Mouse (Mus musculus) MEL-GATA-1-ER (cell line): Measurements from ENCODE around the gene Sppl3.

Experiments
- DNase-seq: peaks from one replicate; pipeline ENCODE4 v3.0.0-alpha.2; 2012; ENCODE audit warnings: low read depth; ENCODE audit errors: extremely low read depth

Sppl3 gene

GRCm38 (mm10) chr5:115125211-115125871, 114.4 kb downstream of the Sppl3 start:
- DNase-seq: peak; percentile 36

- no peak for DNase-seq
Observed at GRCm38 (mm10) chr5:115126578-115127312, 115.8 kb downstream of the Sppl3 start.

DNA sequence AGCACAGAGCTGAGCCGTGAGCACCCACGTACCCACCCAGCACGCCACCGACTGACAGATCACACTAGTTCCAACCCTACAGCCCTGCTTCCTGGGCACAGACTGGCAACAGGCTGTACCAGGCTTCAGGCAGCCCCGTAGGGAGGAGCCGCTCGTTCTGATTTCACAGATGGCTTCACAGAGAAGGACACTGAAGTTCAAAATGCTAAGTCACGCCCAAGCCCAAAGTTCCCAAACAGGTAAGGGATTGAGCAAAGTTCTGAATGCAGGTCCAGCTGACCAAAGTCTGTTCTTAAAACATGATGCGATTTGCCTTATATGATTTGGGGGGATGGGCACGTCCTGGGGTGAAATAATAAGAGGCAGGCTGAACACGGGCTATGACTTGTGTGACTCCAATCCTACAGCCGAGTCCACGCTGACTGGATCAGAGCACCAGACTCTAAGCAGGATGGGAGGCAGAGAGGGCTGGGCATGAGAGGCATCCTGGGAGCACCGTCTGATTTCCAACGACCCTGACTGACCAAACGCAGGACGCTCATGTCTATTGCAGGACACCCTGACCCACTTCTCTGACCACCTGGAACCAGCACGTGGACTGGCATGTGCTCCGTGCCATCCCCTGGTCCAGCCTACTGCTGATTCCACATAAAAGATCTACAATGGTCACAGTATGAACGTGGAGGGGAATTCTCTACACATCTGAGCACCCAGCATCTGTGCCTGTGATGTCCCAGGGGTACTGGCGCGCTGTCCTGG, 116.7 kb downstream of the Sppl3 start:
- no peak for DNase-seq

- no peak for DNase-seq
Observed at GRCm38 (mm10) chr5:115129328-115129727, 118.4 kb downstream of the Sppl3 start.

GRCm38 (mm10) chr5:115132465-115132864, 121.5 kb downstream of the Sppl3 start:
- DNase-seq: no peak

GRCm38 (mm10) chr5:115133358-115134066, 122.6 kb downstream of the Sppl3 start:
- no peak for DNase-seq

- DNase-seq: no peak
Observed at GRCm38 (mm10) chr5:115134234-115135165, 123.6 kb downstream of the Sppl3 start, which contains the start of gene Unc119b. Gene Unc119b, minus strand, starts transcription at chr5:115134975.

- no peak for DNase-seq
Observed at GRCm38 (mm10) chr5:115139124-115139523, 128.2 kb downstream of the Sppl3 start.

- DNase-seq: no peak
Observed at GRCm38 (mm10) chr5:115140726-115141125, 129.8 kb downstream of the Sppl3 start.

GRCm38 (mm10) chr5:115142166-115142697, 131.3 kb downstream of the Sppl3 start:
- DNase-seq: no peak

DNA sequence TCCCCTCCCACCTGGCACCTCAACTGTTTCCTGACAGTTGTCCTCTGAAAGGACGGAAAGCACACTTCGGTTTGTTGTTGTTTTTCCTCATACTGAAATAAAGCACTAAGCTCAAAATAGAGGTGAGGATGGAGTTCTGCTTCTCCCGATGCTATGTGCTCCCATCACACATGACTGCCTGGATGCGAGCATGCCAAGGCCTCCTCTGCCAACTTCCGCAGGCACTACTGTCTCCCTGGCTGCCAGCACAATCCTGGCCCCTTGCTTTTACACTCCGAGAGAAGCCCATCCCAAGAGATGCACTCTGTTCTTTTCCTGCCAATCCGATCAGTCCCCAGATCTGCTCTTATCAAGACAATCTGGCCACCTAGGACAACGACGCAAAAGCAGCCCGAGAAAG, 132.6 kb downstream of the Sppl3 start:
- no peak for DNase-seq

DNA sequence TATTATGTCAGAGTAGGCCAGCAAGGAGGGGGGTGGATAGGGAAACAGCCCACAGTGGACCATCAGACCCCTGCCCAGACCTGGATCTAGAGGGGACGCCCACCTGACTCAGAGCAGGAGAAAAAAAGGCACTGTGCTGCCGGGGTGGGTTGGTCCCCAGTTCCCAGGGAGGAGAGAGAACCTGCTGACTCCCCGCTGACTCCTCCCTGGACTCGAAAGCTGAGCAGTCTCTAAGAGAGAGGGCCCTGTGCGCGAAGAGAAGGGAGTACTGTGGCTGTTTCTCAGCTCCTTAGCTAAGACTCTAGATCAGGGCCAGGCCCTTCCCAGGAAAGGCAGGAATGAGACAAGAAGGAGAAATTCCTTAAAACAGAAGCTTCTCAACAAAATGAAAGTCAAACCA, 133.5 kb downstream of the Sppl3 start:
- no peak for DNase-seq

DNA sequence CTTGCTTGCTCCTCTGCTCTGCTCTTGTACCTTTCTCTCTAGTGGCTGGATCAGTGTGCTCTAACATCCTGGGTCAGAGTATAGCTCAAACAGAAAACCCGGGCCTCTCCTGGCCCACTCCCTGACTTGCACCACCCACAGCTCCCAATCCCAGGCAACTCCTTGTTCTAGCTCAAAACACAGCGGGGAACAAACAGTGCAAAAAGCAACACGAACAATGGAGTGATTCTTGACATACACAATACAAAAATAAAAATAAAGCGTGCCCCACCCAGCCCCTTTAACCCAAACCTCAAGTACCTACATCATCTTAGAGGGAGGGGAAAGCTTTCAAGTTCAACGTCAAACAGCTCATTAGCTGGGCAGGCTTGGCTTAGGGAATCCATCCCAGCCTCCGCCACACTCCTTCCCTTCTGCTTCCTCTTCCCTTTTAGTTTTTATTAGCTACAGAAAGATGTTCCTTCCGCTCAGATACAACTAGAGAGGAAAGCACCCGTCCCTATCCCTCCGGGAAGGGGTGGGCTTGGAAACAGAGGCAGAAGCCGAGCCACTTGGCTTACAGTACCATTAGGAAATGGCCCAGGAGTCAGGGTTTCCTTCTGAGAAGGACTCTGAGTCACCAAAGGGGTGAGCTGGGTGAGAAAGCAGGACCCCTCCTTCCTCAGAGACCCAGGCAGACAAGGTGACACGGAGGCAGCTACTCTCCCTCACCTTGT, 134.5 kb downstream of the Sppl3 start:
- no peak for DNase-seq

DNA sequence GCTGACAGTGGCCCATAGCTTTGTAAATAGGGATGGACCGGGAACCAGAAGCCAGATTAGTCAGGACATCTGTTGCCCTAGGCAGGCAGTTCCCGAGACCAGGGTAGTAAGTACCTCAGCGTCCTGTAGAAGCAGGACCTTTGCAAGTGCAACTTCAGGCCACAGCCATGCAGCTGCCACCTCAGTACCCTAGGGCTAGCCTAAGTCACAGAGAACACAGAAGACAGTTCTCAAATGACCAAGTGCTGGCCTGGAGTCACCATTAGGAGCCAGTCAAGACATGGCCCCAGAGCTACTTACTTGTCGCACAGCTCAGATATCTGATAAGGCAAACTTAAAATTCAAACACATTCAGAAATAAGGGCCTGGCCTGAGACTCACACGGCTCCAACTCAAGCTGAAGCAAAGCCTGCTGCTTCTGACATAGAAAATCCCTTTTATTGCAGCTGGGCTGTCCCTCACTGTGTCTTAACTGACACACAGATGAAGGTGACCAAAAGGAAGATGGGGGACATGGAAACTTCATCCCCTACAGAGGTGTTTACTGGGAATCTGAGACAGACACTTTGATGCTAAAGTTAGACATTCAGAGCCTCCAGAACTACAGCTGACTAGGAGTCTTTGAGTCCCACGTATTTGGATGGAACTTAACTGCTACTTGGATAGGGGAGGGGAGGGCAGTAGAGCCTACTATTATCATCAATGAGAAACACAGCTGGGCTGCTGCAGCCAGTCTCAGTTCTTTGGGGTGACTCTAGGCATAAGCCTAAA, 135.2 kb downstream of the Sppl3 start:
- DNase-seq: no peak

GRCm38 (mm10) chr5:115146747-115147130, 135.8 kb downstream of the Sppl3 start:
- no peak for DNase-seq

DNA sequence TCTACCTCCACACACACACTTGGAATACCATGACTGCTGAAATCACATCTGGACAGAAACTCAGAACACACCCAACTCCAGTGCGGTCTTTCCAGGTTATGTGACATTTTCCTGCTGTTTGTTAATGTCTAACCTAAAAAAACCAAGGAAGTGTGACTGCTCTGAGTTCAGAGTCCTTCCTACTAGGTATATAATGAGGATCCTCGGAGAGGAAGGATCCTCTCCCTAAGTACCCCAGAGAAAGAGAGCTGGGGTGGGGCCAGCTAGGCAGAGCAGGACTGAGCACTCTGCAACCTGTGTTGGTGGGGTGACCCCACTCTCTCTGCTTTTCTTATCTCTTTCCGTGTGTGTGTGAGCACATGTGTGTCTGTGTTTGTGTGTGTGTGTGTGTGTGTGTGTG, 136.5 kb downstream of the Sppl3 start:
- DNase-seq: no peak

DNA sequence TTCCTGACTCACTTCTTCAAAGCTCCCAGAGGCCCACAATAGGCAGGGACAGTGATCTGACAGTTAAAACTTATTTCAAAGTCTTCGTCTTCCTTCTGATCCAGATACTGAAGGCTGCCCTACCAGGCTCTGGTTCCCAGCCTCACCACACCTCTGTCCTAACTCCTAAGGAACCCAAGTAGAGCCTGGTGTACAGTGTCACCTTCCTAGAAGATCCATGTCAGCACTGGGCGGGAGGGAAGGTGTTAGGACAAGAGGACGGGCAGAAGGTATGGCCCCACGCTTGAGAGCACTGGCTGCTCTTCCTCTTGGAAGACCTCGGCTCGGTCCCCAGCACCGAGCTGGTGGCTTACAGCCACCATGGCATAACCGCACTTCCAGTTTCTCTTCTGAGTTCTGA, 137.4 kb downstream of the Sppl3 start:
- DNase-seq: no peak
